Comparison of ENCODE assay signal across 8 mouse cellular contexts in the genomic region with DNA sequence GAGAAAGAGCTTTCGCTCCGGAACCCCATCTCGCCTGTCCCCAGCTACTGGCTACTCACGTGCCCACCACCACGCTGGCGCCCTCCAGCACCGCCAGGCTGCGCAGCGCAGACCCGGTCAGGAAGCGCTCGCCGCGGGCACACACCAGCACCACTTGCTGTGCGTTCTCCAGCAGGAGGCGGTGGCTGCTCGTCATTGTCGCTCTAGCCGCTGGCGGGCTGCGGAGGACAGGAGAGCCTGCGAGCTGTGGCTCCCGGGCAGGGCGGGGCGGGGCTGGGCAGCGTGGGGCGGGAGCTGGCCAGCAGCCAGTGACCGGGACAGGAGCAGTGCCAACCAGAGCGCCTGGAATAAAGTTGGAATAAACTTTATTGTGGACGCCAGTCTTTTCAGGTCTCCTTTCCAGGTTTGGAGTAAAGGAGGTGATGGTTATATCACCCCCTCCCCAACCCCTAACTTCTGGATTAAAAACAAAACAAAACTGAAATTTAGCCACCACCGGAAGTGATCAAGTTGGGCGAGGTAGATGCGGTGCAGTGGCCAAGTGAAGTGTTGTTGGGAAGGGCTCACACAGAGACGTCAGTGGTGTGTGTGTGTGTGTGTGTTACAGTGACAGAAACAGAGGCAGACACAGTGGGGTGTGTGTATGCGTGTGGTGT. TPM values are rescaled to one million over a fixed set of nuclear protein-coding genes. Genes with fewer than 3 reads are reported as not detected.
DNase-seq lines count a peak whose midpoint lies in the region; ATAC-seq and TF ChIP-seq lines count a peak whose summit lies in the region.

TSS of gene Amdhd1 (minus strand) at position 259 of the 656 bp plus-strand sequence.

- POLR2A ChIA-PET in Patski (lab: Charles Lee), result no interaction called here

- H3K9ac ChIP-seq in hindbrain, embryonic 13.5 days, result peak within 1 kb of the TSS; percentile 62

- no peaks in the 10 kb centered on the region for H3K36me3 ChIP-seq in hindbrain, embryonic 13.5 days

- 4% methylated on average over 35 of the region's 35 CpGs for WGBS in hindbrain, embryonic 13.5 days

- H3K4me2 ChIP-seq in hindbrain, embryonic 13.5 days, result peak within 1 kb of the TSS; percentile 72

- TF ChIP-seq CTCF in Patski (IDR thresholded peaks at IDR 0.05), result peak; percentile 85

- CTCF ChIA-PET in Patski (lab: Charles Lee), result interaction anchor here (0.7 to 1.3 kb wide), 5 partner anchors 9 to 55 kb away, joined by 3 to 10 read pairs (median 4); no protein-coding TSS in a partner anchor

- DNase-seq in Patski (ENCODE audit: low read depth, low spot score), result no peak
- peak; percentile 67 to 68 for DNase-seq in cerebellum, postnatal 14 days
- peak; percentile 33 to 42 for DNase-seq in frontal cortex, postnatal 14 days (ENCODE audit: low spot score in 2 of 2)
- DNase-seq in left cerebral cortex, adult 11 months (ENCODE audit: low spot score), result peak; percentile 8
- DNase-seq in lung, postnatal 4 days, result peak; percentile 92 to 93
- DNase-seq in retina, postnatal 1 day, result peak; percentile 94
- DNase-seq in urinary bladder, adult 18-20 months (ENCODE audit: low spot score in 2 of 2), result peak; percentile 68 to 70

- H3K4me1 ChIP-seq in hindbrain, embryonic 13.5 days (replicated peaks), result peaks cover 13% of the 10 kb centered on the region

- H3K27me3 ChIP-seq in Patski, result no peaks in the 10 kb centered on the region
- peaks cover 25% of the 10 kb centered on the region for H3K27me3 ChIP-seq in hindbrain, embryonic 13.5 days

- H3K27ac ChIP-seq in hindbrain, embryonic 13.5 days, result no peak within 1 kb of the TSS

- no peaks in the 10 kb centered on the region for H3K9me3 ChIP-seq in hindbrain, embryonic 13.5 days

- ATAC-seq in Patski, result peak; percentile 80
- ATAC-seq in hindbrain, embryonic 13.5 days (ENCODE audit: low FRiP score), result peak; percentile 93

- in situ Hi-C loops in Patski (cut with MboI; ENCODE audit: low pct_unique_long_range_greater_than_20kb), result loop anchor here (10.0 kb wide), 2 partner anchors 115 to 485 kb away; no protein-coding TSS in a partner anchor

- H3K4me3 ChIP-seq in hindbrain, embryonic 13.5 days, result peak within 1 kb of the TSS; percentile 38

RNA-seq across cellular contexts. Expression of gene Amdhd1, which starts in this region (rescaled TPM):
- 0.09 TPM for polyA plus RNA-seq in Patski (2021)
- 0.08 and 0.09 TPM in 2 replicates for polyA plus RNA-seq in hindbrain, embryonic 13.5 days (2015; fragmentation: Nextera tagmentation; extraction: Ambion mirVana)

Comparison
In these comparisons a context has a peak if more than half of its experiments do, and no peak if none do; other contexts are left out.
1. Peak in ATAC-seq in Patski; RNA of the gene not detected or under 1 TPM.
2. Peak in ATAC-seq, H3K4me3 ChIP-seq, H3K9ac ChIP-seq and H3K4me2 ChIP-seq in hindbrain, embryonic 13.5 days; RNA of the gene not detected or under 1 TPM.